Mouse (Mus musculus) midbrain, embryonic 11.5 days (tissue): Measurements from ENCODE around the gene Dot1l. TPM values are rescaled to one million over a fixed set of nuclear protein-coding genes. Genes with fewer than 3 reads are reported as not detected.

ENCODE experiments used
- ATAC-seq: fragments of 200-750 bp; cut with Nextera tagmentation; 2 replicates; pipeline ENCODE4 v1.8.0; 2017; ENCODE audit warnings: moderate TSS enrichment, moderate library complexity; ENCODE audit not compliant: low FRiP score
- DNase-seq: peaks from one replicate; pipeline ENCODE4 v3.0.0; 2015; ENCODE audit warnings: low spot score; ENCODE audit errors: missing footprints
- H3K27ac ChIP-seq: fragments of 300-500 bp; sonication (generic); 2 replicates; pipeline ENCODE4 v1.5.1; 2014; ENCODE audit warnings: low read depth, low read length
- H3K27me3 ChIP-seq: fragments of 300-500 bp; sonication (generic); 2 replicates; pipeline ENCODE4 v1.6.1; 2014; ENCODE audit warnings: mild to moderate bottlenecking, low read length, moderate library complexity, mixed read lengths; ENCODE audit not compliant: control insufficient read depth, insufficient read depth
- H3K36me3 ChIP-seq: fragments of 300-500 bp; sonication (generic); 2 replicates; pipeline ENCODE4 v1.6.1; 2014; ENCODE audit warnings: mild to moderate bottlenecking, low read length, moderate library complexity, mixed read lengths; ENCODE audit not compliant: control insufficient read depth, insufficient read depth
- H3K4me1 ChIP-seq: fragments of 300-500 bp; sonication (generic); 2 replicates; pipeline ENCODE4 v1.6.1; 2014; ENCODE audit warnings: low read length; ENCODE audit not compliant: control insufficient read depth, insufficient read depth
- H3K4me2 ChIP-seq: fragments of 300-500 bp; sonication (generic); 2 replicates; pipeline ENCODE4 v1.6.1; 2014; ENCODE audit warnings: mild to moderate bottlenecking, moderate library complexity
- H3K4me3 ChIP-seq: fragments of 300-500 bp; sonication (generic); 2 replicates; pipeline ENCODE4 v1.5.1; 2014; ENCODE audit warnings: low read depth, low read length
- H3K9ac ChIP-seq: fragments of 300-500 bp; sonication (generic); 2 replicates; pipeline ENCODE4 v1.6.1; 2014; ENCODE audit warnings: low read length
- H3K9me3 ChIP-seq: fragments of 300-500 bp; sonication (generic); 2 replicates; pipeline ENCODE4 v1.6.1; 2016; ENCODE audit warnings: low read length; ENCODE audit not compliant: control insufficient read depth
- WGBS: fragments of 180-500 bp; shearing (Covaris S2); extraction: QIAGEN DNeasy Blood & Tissue Kit; methylation state at CpG from one replicate; pipeline ENCODE4 v1.1.7; 2014; 5-methylcytosine and 5-hydroxymethylcytosine counted together
- polyA plus RNA-seq: library from polyadenylated mRNA; unstranded; fragments of >200 nt; fragmentation: Nextera tagmentation; extraction: Ambion mirVana; gene quantifications from 2 replicates; pipeline ENCODE4 v1.2.1, GENCODE M21; 2014

Dot1l gene
- polyA plus RNA-seq, 1 experiment from 2014 or later, result 18.8 TPM

DNA sequence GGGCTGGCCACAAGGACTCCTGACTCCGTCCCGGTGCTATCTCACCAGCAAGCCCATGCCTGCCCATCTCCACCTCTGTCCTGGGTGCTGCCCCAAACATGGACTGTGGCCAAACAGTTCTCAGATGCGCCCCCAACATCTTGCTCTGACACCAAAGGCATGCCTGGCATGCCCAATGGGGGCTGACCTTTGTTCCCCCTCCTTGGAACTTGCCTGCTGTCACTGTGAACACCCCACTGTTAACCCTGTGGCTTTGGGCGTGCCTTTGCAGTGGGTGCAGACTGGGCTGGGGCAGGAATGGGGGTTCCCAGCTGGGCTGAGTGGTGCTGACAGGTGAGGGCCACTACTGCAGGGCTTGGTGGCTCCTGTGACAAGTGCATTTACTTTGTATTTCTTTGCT, 38.8 kb downstream of the Dot1l start:
- whole genome bisulfite sequencing, result 95% methylated on average over 4 of the region's 4 CpGs
- Histone ChIP-seq H3K36me3 (peaks cover 29% of the 10 kb centered on the region), H3K27ac (no peak overlapping the region), H3K4me3 (no peak overlapping the region), H3K9ac (no peak overlapping the region), H3K9me3 (no peaks in the 10 kb centered on the region), H3K4me1 (peaks cover 12% of the 10 kb centered on the region), H3K27me3 (no peaks in the 10 kb centered on the region), H3K4me2 (no peak overlapping the region)
- ATAC-seq (no peak), DNase-seq (no peak)

DNA sequence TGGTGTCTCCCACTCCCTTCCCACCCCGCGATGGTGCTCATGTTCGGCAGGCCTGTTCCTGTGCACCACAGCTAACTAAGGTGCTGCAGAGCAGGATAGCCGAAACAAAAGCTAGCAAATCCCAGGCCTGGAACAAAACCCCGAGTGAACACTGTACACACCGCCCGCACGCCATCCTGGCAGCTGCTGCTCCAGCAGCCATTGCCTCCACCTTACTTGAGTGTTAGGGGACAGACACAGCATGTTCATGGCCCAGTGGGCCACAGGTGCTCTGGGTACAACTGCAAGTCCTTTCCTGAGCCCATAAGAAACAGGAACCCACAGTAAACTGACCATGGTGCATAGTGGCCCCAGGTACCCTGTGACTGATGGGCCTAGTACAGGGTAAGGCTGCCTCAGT, 39.7 kb downstream of the Dot1l start:
- H3K9ac ChIP-seq, result no peak overlapping the region
- ATAC-seq (no peak), DNase-seq (no peak)
- no peaks in the 10 kb centered on the region for H3K9me3 ChIP-seq
- 95% methylated on average over 8 of the region's 8 CpGs for WGBS
- H3K27me3 ChIP-seq, result no peaks in the 10 kb centered on the region
- H3K4me1 ChIP-seq, result peaks cover 18% of the 10 kb centered on the region
- peaks cover 28% of the 10 kb centered on the region for H3K36me3 ChIP-seq
- H3K4me3 ChIP-seq, result no peak overlapping the region
- no peak overlapping the region for H3K27ac ChIP-seq
- no peak overlapping the region for H3K4me2 ChIP-seq

DNA sequence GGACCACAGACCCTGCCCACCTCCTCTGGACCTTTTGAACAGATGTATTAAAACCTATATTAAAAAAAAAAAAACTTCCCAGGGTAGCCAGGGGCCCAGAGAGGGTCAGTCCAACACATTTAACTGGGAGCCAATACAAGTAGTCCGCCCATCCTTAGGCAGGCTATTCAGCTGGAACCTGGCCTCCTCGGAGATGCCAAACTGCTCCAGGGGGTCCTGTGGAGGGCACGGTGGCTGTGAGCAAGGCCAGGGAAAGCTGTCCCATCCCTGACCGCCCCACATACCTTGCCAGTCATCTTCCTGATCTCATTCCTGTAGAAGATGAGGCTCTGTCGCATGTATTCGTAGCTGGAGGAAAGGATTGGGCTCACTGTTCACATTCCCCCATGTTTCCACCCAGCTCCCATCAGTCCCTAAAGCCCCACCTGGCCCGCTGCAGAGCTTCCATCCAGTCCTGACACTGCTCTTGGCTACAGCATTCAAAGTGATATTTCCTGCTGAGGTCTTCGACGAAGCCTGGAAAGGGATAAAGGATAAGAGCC, 41.4 kb downstream of the Dot1l start:
- Histone ChIP-seq H3K27ac (no peak overlapping the region), H3K4me3 (peak overlapping the region; percentile 99), H3K4me1 (peaks cover 24% of the 10 kb centered on the region), H3K9ac (peak overlapping the region; percentile 98), H3K9me3 (no peaks in the 10 kb centered on the region), H3K36me3 (peaks cover 22% of the 10 kb centered on the region), H3K27me3 (no peaks in the 10 kb centered on the region), H3K4me2 (peak overlapping the region; percentile 96)
- WGBS, result 85% methylated on average over 9 of the region's 9 CpGs
- ATAC-seq, result no peak
- DNase-seq, result no peak

DNA sequence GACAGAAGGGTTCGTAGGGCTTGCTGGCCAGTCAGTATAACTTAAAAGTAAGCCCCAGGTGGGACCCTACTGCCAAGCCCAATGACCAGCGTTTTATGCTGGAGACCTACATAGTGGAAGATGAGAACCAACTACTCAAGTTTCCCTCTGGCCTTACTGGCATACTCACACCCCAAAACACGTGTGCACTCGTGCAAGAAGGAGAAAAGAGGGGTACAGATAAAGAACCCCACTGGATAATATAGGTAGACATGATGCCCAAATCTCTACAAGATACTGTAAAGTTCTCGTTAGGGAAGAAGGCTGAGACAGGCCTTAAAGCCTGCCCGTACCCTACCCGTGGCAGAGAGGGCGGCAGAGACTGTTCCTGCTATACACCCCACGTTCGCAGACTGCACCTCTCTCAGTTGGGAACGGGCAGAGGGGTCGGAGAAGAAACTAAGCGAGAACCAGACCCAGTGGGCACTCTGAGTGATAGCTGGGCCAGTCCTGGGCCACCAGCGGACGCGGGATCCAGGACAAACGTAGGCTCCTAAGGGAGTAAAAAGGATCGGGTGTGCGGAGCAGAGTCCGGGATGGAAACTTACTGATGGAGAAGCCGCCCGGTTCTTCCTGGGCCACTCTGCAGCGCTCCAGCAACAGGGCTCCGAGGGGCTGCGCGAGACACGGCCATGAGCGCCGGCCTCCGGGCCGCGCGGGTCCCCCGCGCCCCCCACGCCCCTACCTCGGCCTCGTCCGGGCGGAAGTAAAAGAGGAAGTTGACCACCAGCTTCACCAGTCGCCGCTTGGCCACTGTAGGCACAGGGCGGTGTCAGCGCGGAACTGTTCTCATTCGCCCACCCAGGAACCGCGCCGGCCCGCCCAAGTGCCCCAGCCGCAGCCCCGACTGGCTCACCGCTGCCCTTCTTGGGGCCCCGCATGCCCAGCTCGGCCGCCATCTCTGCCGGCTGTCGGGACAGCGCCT, 42.5 kb downstream of the Dot1l start:
- H3K9me3 ChIP-seq, result no peaks in the 10 kb centered on the region
- H3K27ac ChIP-seq, result peak overlapping the region; percentile 90
- peak overlapping the region; percentile 96 for H3K4me2 ChIP-seq
- ATAC-seq, result peak; percentile 76
- H3K36me3 ChIP-seq, result peaks cover 19% of the 10 kb centered on the region
- peak overlapping the region; percentile 98 for H3K9ac ChIP-seq
- 4% methylated on average over 54 of the region's 59 CpGs for WGBS
- peak overlapping the region; percentile 99 for H3K4me3 ChIP-seq
- H3K27me3 ChIP-seq, result no peaks in the 10 kb centered on the region
- peaks cover 24% of the 10 kb centered on the region for H3K4me1 ChIP-seq
- peak; percentile 93 for DNase-seq

DNA sequence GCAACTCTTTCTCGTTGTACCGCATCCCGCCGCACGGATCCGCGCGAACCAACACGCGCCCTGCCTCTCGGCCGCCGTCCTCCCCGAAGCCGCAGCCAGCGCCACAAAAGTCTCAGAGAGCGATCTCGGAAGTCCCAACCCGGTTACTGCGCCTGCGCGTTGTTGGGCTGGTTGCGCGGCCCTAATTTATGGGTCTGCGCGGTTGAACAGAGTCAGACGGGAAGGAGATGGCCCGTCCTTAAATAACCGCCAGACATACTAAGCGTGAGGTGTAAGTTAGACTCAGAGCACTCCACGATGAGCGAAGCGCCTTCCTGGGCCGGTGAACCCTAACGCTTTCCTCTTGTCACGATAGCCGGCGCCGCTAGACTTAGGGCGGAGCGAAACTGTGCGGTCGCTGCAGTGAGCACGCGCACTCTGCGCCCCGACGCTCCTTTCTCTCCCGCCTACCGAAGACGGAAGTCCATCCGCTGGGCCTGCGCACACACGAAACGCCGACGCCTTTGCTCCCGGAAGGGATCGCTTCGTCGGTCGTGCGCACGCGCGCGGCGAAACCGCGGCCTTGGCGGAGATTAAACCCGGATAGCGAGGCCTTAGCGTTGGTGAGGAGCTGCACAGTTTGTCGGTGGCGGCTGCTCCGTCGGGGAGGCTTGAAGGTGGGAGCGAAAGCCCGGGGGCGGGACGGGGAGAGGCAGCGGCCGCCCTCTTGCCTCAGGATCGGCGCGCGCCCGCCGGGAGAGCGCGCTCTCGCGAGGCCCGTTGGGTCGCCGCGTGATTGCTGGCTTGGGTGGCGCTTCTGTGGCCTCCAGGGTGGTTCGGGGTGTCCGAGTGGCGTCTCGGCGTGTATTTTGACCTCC, 43.4 kb downstream of the Dot1l start, which contains the start of the genes Sf3a2 and Plekhj1:
Gene Sf3a2 (plus strand): TSS at position 49 of the 857 bp plus-strand sequence.
Gene Plekhj1 (minus strand): TSS at position 477 of the 857 bp plus-strand sequence.
- Histone ChIP-seq H3K9me3 (no peaks in the 10 kb centered on the region), H3K4me3 (peak within 1 kb of the TSS; percentile 99), H3K4me1 (peaks cover 24% of the 10 kb centered on the region), H3K36me3 (peaks cover 27% of the 10 kb centered on the region), H3K27me3 (no peaks in the 10 kb centered on the region), H3K9ac (peak within 1 kb of the TSS; percentile 98), H3K27ac (peak within 1 kb of the TSS; percentile 90), H3K4me2 (peak within 1 kb of the TSS; percentile 96)
- ATAC-seq (peak; percentile 89), DNase-seq (peak; percentile 100)
- WGBS, result under 1% methylated on average over 104 of the region's 104 CpGs

DNA sequence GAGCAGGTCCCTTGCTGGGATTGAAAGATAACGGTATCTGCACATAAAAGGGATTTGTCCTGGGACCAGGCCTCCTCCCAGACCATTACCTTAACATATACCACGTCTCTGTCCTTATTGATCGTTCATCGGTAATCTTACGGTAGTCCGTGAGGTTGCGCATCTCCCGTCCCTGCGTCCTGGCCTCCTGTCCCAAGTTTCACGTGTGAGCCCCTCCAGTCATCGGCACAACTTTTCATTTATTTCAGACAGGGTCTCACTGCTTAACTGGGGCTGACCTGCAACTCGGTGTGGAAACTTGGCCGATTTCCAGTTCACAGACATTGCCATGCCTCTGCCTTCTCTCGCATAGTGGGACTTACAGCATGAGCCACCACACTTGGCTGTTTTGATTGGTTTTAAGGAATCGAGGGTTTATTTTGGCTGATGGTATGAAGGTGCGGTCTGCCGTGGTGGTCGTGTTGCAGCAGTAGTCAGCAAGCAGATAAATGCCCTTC, 44.1 kb downstream of the Dot1l start:
- WGBS, result 3% methylated on average over 18 of the region's 18 CpGs
- peak overlapping the region; percentile 96 for H3K4me2 ChIP-seq
- no peaks in the 10 kb centered on the region for H3K27me3 ChIP-seq
- H3K4me1 ChIP-seq, result peaks cover 24% of the 10 kb centered on the region
- H3K27ac ChIP-seq, result peak overlapping the region; percentile 90; the same call in 1 of the 2 replicates
- no peaks in the 10 kb centered on the region for H3K9me3 ChIP-seq
- ATAC-seq (no peak), DNase-seq (no peak)
- H3K4me3 ChIP-seq, result peak overlapping the region; percentile 99
- peaks cover 29% of the 10 kb centered on the region for H3K36me3 ChIP-seq
- peak overlapping the region; percentile 98 for H3K9ac ChIP-seq

DNA sequence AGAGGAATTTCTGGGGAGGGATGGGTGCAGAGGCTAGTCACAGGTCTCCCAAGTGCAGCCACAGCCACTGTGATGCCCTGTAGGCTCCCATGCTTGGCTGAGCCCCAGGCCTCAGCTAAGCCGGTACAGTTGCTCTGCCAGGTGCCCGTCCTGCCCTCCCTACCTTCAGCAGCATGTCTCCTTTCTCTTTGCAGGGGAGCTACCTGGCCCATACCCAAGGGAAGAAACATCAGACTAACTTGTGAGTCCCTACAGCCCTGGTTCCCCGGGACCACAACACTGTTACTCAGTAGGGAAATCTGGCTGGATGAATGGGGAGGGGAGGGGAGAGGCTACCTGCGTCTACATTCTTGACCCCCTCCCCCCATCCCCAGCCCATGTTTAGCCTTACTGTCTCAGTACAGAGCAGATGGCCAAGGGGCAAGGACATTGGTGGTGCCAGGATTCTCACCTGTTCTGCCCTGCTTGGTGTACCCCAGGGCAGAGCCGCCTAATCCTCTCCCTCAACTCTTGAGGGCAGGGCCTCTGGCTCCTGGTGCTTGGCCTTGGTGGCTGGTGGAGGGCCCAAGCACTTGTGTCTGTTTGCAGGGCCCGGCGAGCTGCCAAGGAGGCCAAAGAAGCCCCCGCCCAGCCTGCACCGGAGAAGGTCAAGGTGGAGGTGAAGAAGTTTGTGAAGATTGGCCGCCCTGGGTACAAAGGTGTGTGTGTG, 47.4 kb downstream of the Dot1l start:
- Histone ChIP-seq H3K27me3 (peaks cover 8% of the 10 kb centered on the region), H3K9me3 (no peaks in the 10 kb centered on the region), H3K4me1 (peaks cover 21% of the 10 kb centered on the region), H3K9ac (no peak overlapping the region), H3K36me3 (peaks cover 28% of the 10 kb centered on the region), H3K4me3 (no peak overlapping the region), H3K27ac (no peak overlapping the region), H3K4me2 (no peak overlapping the region)
- no peak for ATAC-seq
- DNase-seq, result no peak
- WGBS, result 92% methylated on average over 10 of the region's 10 CpGs

DNA sequence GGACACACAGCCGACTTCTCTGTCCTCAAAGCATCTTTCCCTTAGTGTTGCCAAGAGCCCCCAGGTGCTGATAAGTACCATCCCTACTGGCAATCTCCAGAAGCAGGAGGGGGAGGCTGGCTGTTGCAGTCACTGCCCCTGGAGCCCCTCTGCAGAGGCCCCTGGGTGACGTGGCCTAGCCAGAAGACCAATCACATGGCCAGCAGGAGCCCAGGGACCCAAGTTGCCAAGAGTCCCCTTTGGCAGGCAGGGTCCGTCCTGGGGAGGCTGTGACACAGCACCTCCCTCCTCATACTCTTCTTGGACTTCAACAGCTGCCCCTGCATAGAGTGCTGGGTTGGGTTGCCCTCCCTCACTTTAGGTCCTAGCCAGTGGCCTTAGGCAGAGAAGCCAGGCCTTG, 48.0 kb downstream of the Dot1l start:
- H3K4me3 ChIP-seq, result no peak overlapping the region
- peaks cover 28% of the 10 kb centered on the region for H3K36me3 ChIP-seq

More for the DNA sequence above, 48.0 kb downstream of the Dot1l start:
- H3K9ac ChIP-seq, result no peak overlapping the region
- H3K27ac ChIP-seq, result no peak overlapping the region
- no peak overlapping the region for H3K4me2 ChIP-seq
- H3K9me3 ChIP-seq, result no peaks in the 10 kb centered on the region
- DNase-seq (no peak), ATAC-seq (no peak)
- WGBS, result 85% methylated on average over 3 of the region's 3 CpGs
- peaks cover 27% of the 10 kb centered on the region for H3K4me1 ChIP-seq
- H3K27me3 ChIP-seq, result peaks cover 10% of the 10 kb centered on the region
